Mouse (Mus musculus): ENCODE measurements around the gene Gm3278.
"Not testable (repeated sequence)": the region's sequence is repeated elsewhere in the genome, so short reads cannot be mapped to it uniquely, and the experiment has no call there.

Gene Gm3278

GRCm38 (mm10) chr14:4892116-4892515, at the start of gene Gm3278:
Gm3278 (plus strand) TSS chr14:4892416.
- not testable (repeated sequence) for DNase-seq (ENCODE audit: low spot score in 2 of 2)

GRCm38 (mm10) chr14:4855299-4855980, 36.8 kb upstream of the Gm3278 start, which contains the start of gene Gm3264:
Gm3264 (plus strand) TSS chr14:4855576.
- DNase-seq (ENCODE audit: low spot score in 2 of 2) = not testable (repeated sequence)

All from urinary bladder, postnatal 4 days (tissue).